Mouse (Mus musculus) gastrocnemius, postnatal 25 days (tissue): ENCODE data around the gene Ppm1h. TPM values are rescaled to one million over a fixed set of nuclear protein-coding genes. Genes with fewer than 3 reads are reported as not detected.

Experiments used
- DNase-seq: peaks from one replicate; pipeline ENCODE4 v3.0.0; 2022
- long read RNA-seq, 2 experiments: library from polyadenylated mRNA; stranded (forward); transcript quantifications; one replicate each; pipeline ENCODE4 v2.0.0; 2021
- total RNA-seq, 2 experiments: library from RNA; stranded (reverse); gene quantifications; 1 replicate in 1 of 2; 2 replicates in 1 of 2; pipeline ENCODE4 v1.2.3; 2021

Ppm1h gene
- 1 to 10 TPM in 1 of 2 experiments, under 1 TPM in 1; 0.95 to 1.6 TPM for total RNA-seq
- long read RNA-seq, experiment 1, partial matches to known transcripts, result 0 of 1 reads
- long read RNA-seq, experiment 1, other reads (novel, unspliced or antisense), result 1 of 1 reads
- long read RNA-seq, experiment 2, full-length matches to known transcripts, result 1 of 1 reads
- long read RNA-seq, experiment 2, partial matches to known transcripts, result 0 of 1 reads
- long read RNA-seq, experiment 2, other reads (novel, unspliced or antisense), result 0 of 1 reads

DNA sequence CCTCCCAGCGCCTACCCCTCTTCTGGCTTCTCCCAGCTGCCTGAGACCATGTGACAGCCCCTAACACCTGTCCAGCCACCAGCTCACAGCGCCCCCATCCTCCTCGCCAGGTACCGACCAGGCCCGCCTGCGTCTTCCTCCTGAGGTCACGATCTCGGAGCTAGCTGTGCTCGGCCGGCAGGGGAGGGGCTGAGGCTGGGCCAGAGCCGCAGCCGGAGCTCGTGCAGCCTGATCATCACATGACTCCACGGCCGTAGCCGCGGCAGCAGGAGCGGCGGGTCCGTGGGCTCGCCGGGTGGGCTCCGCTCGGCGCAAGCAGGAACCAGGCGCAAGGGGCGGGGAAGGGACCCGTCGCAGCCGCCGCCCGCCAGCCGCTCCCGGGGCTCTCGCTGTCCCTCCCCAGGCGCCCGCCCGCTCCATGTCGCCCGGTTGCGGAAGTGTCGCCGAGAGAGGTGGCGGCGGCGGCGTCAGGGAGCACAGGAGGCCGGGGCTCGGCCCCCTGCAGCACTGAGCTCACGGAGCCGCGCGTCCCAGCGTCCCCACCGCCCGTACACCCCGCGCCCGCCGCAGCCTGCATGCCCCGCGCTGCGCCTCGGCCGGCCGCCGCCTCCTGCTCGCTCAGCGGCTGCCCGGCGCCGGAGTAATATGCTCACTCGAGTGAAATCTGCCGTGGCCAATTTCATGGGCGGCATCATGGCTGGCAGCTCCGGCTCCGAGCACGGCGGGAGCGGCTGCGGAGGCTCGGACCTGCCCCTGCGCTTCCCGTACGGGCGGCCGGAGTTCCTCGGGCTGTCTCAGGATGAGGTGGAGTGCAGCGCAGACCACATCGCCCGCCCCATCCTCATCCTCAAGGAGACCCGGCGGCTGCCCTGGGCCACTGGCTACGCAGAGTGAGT lies at the start of gene Ppm1h:
Ppm1h (plus strand) TSS at position 222 of the 896 bp plus-strand sequence.
- DNase-seq, result peak; percentile 63

GRCm38 (mm10) chr10:122629003-122629402 lies 49.6 kb upstream of the Ppm1h start:
- no peak for DNase-seq

DNA sequence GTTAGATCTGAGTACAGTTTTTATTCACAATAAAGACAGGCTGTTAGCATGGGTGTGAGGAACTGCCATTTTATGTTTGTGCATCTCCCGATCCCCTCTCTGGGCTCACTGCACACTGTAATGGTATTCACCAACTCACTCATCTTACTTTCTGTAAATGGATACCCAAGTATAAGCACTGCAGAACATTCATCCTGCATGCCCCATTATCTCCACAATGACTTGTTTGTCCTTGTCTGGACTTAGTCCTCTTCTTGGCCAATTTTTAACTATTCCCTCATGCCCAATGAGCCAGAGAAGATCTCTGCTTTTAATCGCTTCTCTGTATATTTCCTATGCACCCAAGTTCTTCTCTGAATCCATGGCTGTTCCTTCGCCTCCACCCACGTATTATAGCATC lies 38.7 kb upstream of the Ppm1h start:
- DNase-seq, result no peak

DNA sequence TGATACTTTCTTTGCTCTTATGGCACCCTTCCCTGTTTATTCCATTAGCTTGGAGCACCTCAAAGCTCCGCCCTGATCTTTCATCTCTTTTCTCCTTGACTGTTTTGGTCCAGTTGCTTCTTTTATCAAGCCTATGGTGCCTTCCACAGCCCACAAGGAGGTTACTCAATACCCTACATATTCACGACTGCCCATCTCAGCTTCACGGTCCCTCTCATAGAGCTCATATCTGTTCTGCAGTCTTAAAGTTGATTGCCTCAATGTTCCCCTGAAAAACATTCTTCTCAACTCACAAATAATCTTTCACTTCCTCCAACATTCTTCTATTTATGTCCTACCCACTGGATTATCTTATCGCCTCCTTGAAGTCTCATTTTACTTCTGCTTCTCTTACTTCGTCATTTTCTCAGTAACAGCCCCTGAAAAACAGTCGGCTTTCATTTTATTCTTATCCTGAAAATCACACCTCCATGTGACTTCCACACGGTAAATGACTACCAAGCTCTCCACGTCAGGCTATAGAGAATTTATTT lies 37.2 kb upstream of the Ppm1h start:
- DNase-seq, result no peak

DNA sequence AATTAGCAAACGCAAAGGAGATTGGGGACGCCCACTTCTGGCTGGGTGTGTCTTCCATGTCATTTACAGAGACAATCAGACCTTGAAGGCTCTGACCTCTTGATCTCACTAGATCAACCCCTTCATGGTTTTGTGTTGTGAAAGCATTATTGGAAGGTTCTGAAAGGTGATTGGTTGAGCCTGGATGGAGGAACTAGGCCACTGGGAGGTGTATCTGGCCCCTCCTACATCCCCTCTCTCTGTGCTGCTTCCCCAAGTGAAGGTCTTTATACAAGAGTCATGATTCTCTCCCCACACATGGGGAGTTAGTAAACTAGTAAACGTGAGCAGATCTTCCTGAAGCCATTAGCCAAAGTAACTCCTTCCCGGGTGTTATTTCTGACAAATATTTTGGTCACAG lies 36.4 kb upstream of the Ppm1h start:
- DNase-seq, result no peak

- no peak for DNase-seq
Observed at GRCm38 (mm10) chr10:122651932-122652331, 26.6 kb upstream of the Ppm1h start.

- no peak for DNase-seq
Observed at GRCm38 (mm10) chr10:122652578-122652977, 26.0 kb upstream of the Ppm1h start.

GRCm38 (mm10) chr10:122665652-122666051 lies 12.9 kb upstream of the Ppm1h start:
- no peak for DNase-seq

- no peak for DNase-seq
Observed at GRCm38 (mm10) chr10:122671253-122671652, 7.3 kb upstream of the Ppm1h start.

DNA sequence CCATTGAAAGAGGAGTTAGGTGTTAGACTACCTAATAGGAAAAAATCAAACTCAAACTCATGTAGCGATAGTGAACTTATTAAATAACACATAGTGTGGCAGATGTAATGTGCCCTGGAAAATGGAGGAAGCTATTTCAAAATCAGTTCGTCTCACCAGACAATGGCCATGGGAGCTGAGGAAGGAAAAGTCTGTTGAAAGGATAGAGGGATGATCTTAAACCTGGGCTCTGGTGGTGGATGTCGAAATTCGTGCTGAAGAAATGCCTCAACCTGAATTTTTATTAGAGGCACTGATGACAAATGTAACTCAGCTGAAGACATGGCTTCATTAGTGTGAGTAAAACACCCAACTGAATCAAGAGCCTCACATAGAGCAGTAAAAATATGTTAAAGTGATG lies 6.5 kb upstream of the Ppm1h start:
- DNase-seq, result no peak

DNA sequence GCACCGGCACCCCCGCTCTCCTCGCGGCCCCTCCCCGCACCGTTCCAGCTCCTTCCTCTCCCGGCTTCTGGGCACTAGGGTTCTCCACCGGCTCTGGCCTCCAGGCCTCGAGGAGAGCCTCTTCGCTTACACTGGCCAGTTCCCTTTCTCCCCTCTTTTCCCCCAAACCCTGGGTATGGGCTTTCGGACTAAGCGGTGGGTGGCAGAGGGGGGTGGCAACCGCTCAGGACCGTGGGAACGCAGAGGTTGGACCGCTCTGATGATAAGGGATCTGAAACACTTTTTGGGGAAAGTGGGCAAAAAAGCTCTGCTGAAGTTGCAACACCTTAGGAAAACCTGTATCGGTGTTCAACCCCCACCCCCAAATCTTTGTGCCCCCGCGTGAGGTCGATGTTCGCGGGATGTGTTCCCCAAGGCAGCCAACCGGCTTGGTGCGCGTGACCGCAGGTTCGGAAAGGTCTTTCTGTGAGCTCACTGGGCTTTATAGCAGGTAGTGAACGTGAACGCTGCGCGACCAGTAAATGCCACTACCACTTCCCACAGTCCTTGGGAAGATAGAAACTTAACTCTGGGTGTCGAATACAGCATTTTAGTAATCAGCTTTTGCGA lies 979 bp downstream of the Ppm1h start:
- peak; percentile 7 for DNase-seq

- peak; percentile 8 for DNase-seq
Observed at GRCm38 (mm10) chr10:122680387-122681084, 2.0 kb downstream of the Ppm1h start.

DNA sequence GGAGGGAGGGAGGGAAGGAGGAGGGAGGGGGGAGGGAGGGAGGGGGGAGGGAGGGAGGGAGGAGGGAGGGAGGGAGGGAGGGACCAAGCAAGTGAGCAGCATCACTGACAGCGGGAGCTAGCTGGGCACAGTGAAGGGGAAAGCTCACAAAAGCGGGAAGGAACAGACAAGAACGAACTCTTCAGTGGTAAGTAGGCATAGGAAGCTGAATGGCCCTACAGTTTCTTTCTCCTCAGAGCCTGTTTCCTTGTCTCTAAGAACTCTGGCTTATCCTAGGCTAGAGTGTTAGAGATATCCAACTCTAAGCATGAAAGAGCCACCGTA lies 2.5 kb downstream of the Ppm1h start:
- no peak for DNase-seq

GRCm38 (mm10) chr10:122683819-122684330 lies 5.3 kb downstream of the Ppm1h start:
- DNase-seq, result no peak

- DNase-seq, result no peak
Observed at GRCm38 (mm10) chr10:122685297-122685696, 6.7 kb downstream of the Ppm1h start.

DNA sequence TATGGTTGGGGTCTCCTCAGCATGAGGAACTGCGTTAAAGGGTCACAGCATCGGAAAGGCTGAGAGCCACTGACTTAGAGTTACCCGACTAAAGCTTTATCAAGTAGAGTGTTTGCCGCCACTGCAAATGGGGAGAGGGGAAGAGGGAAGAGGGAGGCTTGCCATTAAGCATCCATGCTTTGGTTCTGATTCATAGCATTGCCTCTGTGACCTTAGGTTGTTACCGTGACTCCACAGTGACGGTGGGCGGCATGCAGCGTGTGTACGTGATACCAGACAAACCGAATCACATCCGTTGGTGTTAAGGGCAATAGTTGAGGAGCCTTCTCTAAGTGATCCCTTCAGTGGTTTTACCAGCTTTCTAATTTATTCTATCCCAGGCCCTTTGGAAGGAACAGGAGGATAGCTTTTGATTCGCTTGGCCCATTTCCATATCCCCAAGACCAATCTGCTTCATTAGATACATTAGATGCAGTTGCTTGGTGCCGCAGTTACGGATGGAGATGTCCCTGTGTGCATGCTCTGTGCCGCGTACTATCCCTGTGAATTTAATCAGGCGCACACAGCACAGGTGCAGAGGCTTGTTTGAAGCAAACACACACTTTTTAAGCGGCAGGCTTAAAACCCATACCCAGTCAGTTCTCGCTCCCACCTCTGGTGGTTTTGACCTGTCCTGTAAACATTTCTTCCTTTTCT lies 7.4 kb downstream of the Ppm1h start:
- no peak for DNase-seq

DNA sequence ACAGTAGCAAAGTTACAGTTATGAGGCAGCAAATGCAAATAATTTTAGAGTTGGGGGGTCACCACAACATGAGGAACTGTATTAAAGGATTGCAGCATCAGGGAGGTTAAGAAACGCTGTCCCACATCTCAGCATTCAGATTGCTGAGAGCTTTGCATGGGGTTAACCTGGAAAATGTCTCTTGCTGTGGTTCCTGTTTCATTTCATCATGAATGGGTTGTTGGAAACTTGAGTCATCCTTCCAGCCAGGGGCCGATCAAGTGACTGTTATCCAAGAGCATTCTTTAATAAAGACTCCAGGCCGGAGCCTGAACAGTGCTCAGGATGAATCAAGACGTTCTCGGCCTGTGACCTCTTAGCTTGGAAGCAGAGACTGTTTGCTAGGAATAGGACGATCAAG lies 12.1 kb downstream of the Ppm1h start:
- DNase-seq, result no peak

GRCm38 (mm10) chr10:122693158-122693777 lies 14.7 kb downstream of the Ppm1h start:
- no peak for DNase-seq

- DNase-seq, result no peak
Observed at GRCm38 (mm10) chr10:122693911-122694618, 15.5 kb downstream of the Ppm1h start.

GRCm38 (mm10) chr10:122696335-122696734 lies 17.8 kb downstream of the Ppm1h start:
- DNase-seq, result no peak
